Mouse (Mus musculus) kidney, adult 2 months (tissue): ENCODE results near the gene Ccdc85c. TPM values are rescaled to one million over a fixed set of nuclear protein-coding genes. Genes with fewer than 3 reads are reported as not detected.

Experiments
- DNase-seq: peaks from one replicate; pipeline ENCODE4 v3.0.0; 2021
- H3K27ac ChIP-seq: fragments of 200-500 bp; 2 replicates; pipeline ENCODE4 v1.5.1; 2012; ENCODE audit warnings: low read depth, low read length, control low read depth, inconsistent platforms; ENCODE audit not compliant: insufficient read depth
- H3K27me3 ChIP-seq: fragments of 200-500 bp; replicated peaks from 2 replicates; pipeline ENCODE4 v1.6.1; 2012; ENCODE audit warnings: mild to moderate bottlenecking, moderate library complexity, low read length, inconsistent platforms; ENCODE audit not compliant: control insufficient read depth, insufficient read depth
- H3K36me3 ChIP-seq: fragments of 200-500 bp; 2 replicates; pipeline ENCODE4 v1.6.1; 2012; ENCODE audit warnings: mild to moderate bottlenecking, moderate library complexity, low read length, inconsistent platforms; ENCODE audit not compliant: control insufficient read depth, insufficient read depth
- H3K4me1 ChIP-seq: fragments of 200-500 bp; 2 replicates; pipeline ENCODE4 v1.6.1; 2011; ENCODE audit warnings: low read length; ENCODE audit not compliant: control insufficient read depth, insufficient read depth
- H3K4me3 ChIP-seq: fragments of 200-500 bp; 2 replicates; pipeline ENCODE4 v1.5.1; 2011; ENCODE audit warnings: mild to moderate bottlenecking, low read depth, low read length, control low read depth; ENCODE audit not compliant: insufficient read depth
- CTCF ChIP-seq: fragments of 200-500 bp; conservative IDR thresholded peaks from 2 replicates; pipeline ENCODE4 v1.5.1; 2011; ENCODE audit warnings: low read depth, mild to moderate bottlenecking, control low read depth, low read length, moderate library complexity, mixed read lengths; ENCODE audit not compliant: insufficient read depth, insufficient read length
- POLR2A ChIP-seq: fragments of 200-500 bp; IDR thresholded peaks from one replicate; pipeline ENCODE4 v1.6.1; 2011; ENCODE audit warnings: low read depth, low read length, control low read depth
- WGBS: fragments of 180-500 bp; shearing (Covaris S2); methylation state at CpG from one replicate; pipeline ENCODE4 v1.1.7; 2018; 5-methylcytosine and 5-hydroxymethylcytosine counted together
- polyA plus RNA-seq: library from polyadenylated mRNA; depleted of rRNA; stranded (reverse); fragments of >200 nt; gene quantifications from 2 replicates; pipeline ENCODE4 v1.2.3, GENCODE M21; 2012

The Ccdc85c gene
- polyA plus RNA-seq, 1 experiment: 15.7 TPM

- no peak for DNase-seq
- 89% methylated on average over 1 of the region's 1 CpGs for WGBS
- Histone ChIP-seq H3K4me1 (no peaks in the 10 kb centered on the region), H3K4me3 (no peak overlapping the region), H3K27me3 (no peaks in the 10 kb centered on the region), H3K36me3 (no peaks in the 10 kb centered on the region), H3K27ac (no peak overlapping the region)
- TF ChIP-seq POLR2A (no peak), CTCF (no peak)
Observed at GRCm38 (mm10) chr12:108313244-108313772, 38.1 kb upstream of the Ccdc85c start.

- Histone ChIP-seq H3K36me3 (no peaks in the 10 kb centered on the region), H3K4me3 (no peak overlapping the region), H3K27ac (no peak overlapping the region), H3K4me1 (no peaks in the 10 kb centered on the region), H3K27me3 (no peaks in the 10 kb centered on the region)
- no peak for TF ChIP-seq CTCF
- TF ChIP-seq POLR2A: no peak
- peak; percentile 70 for DNase-seq
- WGBS: 67% methylated on average over 6 of the region's 6 CpGs
Observed at GRCm38 (mm10) chr12:108312432-108312851, 37.2 kb upstream of the Ccdc85c start.

- no peaks in the 10 kb centered on the region for H3K36me3 ChIP-seq
- no peak for TF ChIP-seq POLR2A
- no peak for TF ChIP-seq CTCF
- H3K27me3 ChIP-seq: no peaks in the 10 kb centered on the region
- H3K4me3 ChIP-seq: no peak overlapping the region
- no peak for DNase-seq
- H3K4me1 ChIP-seq: no peaks in the 10 kb centered on the region
- 82% methylated on average over 27 of the region's 27 CpGs for WGBS
- H3K27ac ChIP-seq: no peak overlapping the region
Observed at GRCm38 (mm10) chr12:108311741-108312290, 36.6 kb upstream of the Ccdc85c start.

GRCm38 (mm10) chr12:108310456-108311027 is 35.3 kb upstream of the Ccdc85c start:
- Histone ChIP-seq H3K36me3 (no peaks in the 10 kb centered on the region), H3K4me3 (no peak overlapping the region), H3K4me1 (no peaks in the 10 kb centered on the region), H3K27ac (no peak overlapping the region), H3K27me3 (no peaks in the 10 kb centered on the region)
- DNase-seq: no peak
- TF ChIP-seq POLR2A: no peak
- 85% methylated on average over 7 of the region's 7 CpGs for WGBS

- Histone ChIP-seq H3K4me1 (no peaks in the 10 kb centered on the region), H3K4me3 (no peak overlapping the region), H3K36me3 (no peaks in the 10 kb centered on the region), H3K27me3 (no peaks in the 10 kb centered on the region), H3K27ac (no peak overlapping the region)
- TF ChIP-seq CTCF (no peak), POLR2A (no peak)
- no peak for DNase-seq
- 88% methylated on average over 4 of the region's 4 CpGs for WGBS
Observed at GRCm38 (mm10) chr12:108310041-108310440, 34.8 kb upstream of the Ccdc85c start.

- peak; percentile 61 for DNase-seq
- no peaks in the 10 kb centered on the region for H3K36me3 ChIP-seq
Observed at GRCm38 (mm10) chr12:108309116-108309794, 34.0 kb upstream of the Ccdc85c start.

GRCm38 (mm10) chr12:108308363-108308856 is 33.2 kb upstream of the Ccdc85c start:
- TF ChIP-seq POLR2A (no peak), CTCF (no peak)
- no peaks in the 10 kb centered on the region for H3K36me3 ChIP-seq
- 85% methylated on average over 16 of the region's 16 CpGs for WGBS
- H3K27ac ChIP-seq: no peak overlapping the region
- no peak overlapping the region for H3K4me3 ChIP-seq
- no peaks in the 10 kb centered on the region for H3K4me1 ChIP-seq
- no peak for DNase-seq
- H3K27me3 ChIP-seq: no peaks in the 10 kb centered on the region

More at GRCm38 (mm10) chr12:108309116-108309794, 34.0 kb upstream of the Ccdc85c start:
- no peak for TF ChIP-seq CTCF
- TF ChIP-seq POLR2A: no peak
- WGBS: 46% methylated on average over 8 of the region's 8 CpGs
- Histone ChIP-seq H3K4me3 (no peak overlapping the region), H3K27me3 (no peaks in the 10 kb centered on the region), H3K4me1 (no peaks in the 10 kb centered on the region), H3K27ac (no peak overlapping the region)
